Mouse (Mus musculus): ENCODE measurements around the gene Ifitm5. TPM values are rescaled to one million over a fixed set of nuclear protein-coding genes. Genes with fewer than 3 reads are reported as not detected.

The Ifitm5 gene
- polyA plus RNA-seq, 1 experiment, result 1.9 TPM

DNA sequence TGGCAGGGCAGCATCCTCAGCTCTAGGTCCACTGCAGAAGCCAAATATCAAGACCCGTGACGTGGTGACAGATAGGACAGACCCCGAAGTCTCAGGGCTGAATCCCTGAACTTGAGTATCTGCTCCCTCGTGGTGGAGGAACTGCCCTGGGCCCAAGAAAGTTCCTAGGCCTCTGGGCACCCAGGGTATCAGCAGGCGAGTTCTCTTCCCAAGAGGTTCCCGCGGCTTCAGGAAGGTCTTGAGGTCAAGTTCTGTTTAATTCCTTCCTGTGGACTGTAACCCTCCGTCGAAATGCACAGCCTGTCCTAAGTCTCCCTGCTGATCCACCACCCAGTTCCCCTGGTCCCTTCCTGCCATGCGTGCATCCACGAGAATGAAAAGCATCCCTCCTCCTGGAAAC, 3.0 kb upstream of the Ifitm5 start:
- TF ChIP-seq CTCF (IDR thresholded peaks at IDR 0.05; ENCODE audit: low read depth, low read length) (no peak), POLR2A (IDR thresholded peaks at IDR 0.05; ENCODE audit: borderline replicate concordance, low read depth, low read length) (no peak)
- Histone ChIP-seq H3K4me1 (ENCODE audit: control insufficient read depth, insufficient read depth, low read length) (peaks cover 43% of the 10 kb centered on the region), H3K27ac (ENCODE audit: insufficient read depth, low read depth, low read length) (peak overlapping the region; percentile 87), H3K4me3 (ENCODE audit: insufficient read depth, low read length) (peak overlapping the region; percentile 51)

DNA sequence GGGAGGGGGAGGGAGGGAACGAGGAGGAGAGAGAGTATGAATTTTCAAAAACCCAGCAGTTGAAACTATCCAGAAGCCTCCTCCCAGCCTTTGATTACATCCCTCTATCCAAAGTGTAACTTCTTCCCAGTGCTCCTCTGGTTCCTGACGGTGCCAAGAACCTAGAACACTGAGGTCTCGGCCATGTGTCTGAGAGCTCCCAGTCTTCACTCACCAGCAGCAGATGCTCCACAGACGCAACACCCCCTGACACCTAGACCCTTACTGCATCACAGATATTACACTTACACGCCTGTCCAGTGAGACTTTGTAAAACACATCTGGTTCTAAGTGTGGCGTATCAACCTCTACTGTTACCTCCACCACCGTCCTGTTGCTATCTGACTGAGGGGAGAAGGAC, 2.4 kb upstream of the Ifitm5 start:
- no peak for TF ChIP-seq CTCF (IDR thresholded peaks at IDR 0.05; ENCODE audit: low read depth, low read length)
- TF ChIP-seq POLR2A (IDR thresholded peaks at IDR 0.05; ENCODE audit: borderline replicate concordance, low read depth, low read length), result no peak
- Histone ChIP-seq H3K4me3 (ENCODE audit: insufficient read depth, low read length) (peak overlapping the region; percentile 51; the same call in 1 of the 2 replicates), H3K27ac (ENCODE audit: insufficient read depth, low read depth, low read length) (peak overlapping the region; percentile 87), H3K4me1 (ENCODE audit: control insufficient read depth, insufficient read depth, low read length) (peaks cover 50% of the 10 kb centered on the region)

DNA sequence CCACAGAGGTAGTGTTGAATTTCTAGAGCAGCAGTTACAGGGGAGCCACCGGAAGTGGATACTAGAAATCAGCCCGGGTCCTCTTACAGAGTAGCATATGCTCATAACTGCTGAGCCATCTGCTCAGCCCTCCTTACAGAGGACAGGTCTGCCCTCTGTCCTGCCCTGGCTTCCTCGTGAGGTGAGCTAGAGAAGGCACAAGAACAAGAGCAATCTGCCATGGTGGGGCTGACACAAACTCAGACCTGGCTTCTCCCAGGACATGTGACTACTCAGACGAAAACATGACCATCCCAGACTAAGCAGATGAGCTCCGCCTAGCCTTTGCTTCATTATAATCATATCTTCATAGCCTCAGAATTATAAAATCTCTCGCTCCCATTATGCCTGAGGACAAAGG, 1.7 kb upstream of the Ifitm5 start:
- Histone ChIP-seq H3K27ac (ENCODE audit: insufficient read depth, low read depth, low read length) (no peak overlapping the region), H3K4me3 (ENCODE audit: insufficient read depth, low read length) (no peak overlapping the region), H3K4me1 (ENCODE audit: control insufficient read depth, insufficient read depth, low read length) (peaks cover 52% of the 10 kb centered on the region)
- TF ChIP-seq POLR2A (IDR thresholded peaks at IDR 0.05; ENCODE audit: borderline replicate concordance, low read depth, low read length) (no peak), CTCF (IDR thresholded peaks at IDR 0.05; ENCODE audit: low read depth, low read length) (no peak)

DNA sequence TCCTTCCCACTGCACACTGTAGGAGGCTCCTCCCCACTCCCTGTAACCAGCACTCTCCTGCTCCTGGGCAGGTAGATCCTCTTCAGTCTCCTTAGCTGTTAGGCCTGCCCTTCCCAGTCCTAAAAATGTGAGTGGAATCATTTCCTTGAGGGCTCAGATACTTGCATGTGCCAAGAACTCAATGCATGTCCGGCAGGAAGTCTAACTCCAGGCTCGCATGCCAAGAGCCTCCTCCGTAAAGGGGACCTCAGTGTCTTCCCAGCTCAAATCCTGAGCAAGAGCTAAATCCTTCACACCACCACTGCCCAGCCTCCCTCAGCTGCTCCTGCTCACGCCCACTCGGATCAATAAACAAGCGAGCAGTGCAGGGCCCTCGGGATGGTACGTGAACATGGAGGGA, 960 bp upstream of the Ifitm5 start:
- H3K4me3 ChIP-seq (ENCODE audit: insufficient read depth, low read length), result no peak overlapping the region
- peaks cover 51% of the 10 kb centered on the region for H3K4me1 ChIP-seq (ENCODE audit: control insufficient read depth, insufficient read depth, low read length)
- TF ChIP-seq CTCF (IDR thresholded peaks at IDR 0.05; ENCODE audit: low read depth, low read length) (no peak), POLR2A (IDR thresholded peaks at IDR 0.05; ENCODE audit: borderline replicate concordance, low read depth, low read length) (no peak)
- H3K27ac ChIP-seq (ENCODE audit: insufficient read depth, low read depth, low read length), result no peak overlapping the region

DNA sequence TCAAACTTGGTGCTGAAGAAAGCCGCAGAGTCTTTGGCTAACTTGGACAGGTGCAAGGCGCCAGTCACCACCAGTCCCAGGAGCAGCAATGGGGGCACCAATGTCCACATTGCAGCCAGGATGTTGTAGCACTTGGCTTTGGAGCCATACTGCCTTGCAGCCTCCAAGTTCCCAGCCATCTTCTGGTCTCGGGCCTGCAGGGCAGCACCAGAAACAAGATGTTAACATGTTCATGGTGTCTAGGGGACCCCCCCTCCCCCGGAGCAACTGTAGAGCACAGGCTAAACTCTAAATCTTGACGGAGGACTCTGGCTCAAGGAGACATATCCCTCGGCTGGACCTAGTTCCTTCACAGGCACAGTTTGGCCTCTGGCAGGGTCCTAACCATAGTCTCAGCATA, 836 bp downstream of the Ifitm5 start:
- Histone ChIP-seq H3K4me1 (ENCODE audit: control insufficient read depth, insufficient read depth, low read length) (peaks cover 50% of the 10 kb centered on the region), H3K4me3 (ENCODE audit: insufficient read depth, low read length) (no peak overlapping the region), H3K27ac (ENCODE audit: insufficient read depth, low read depth, low read length) (no peak overlapping the region)
- TF ChIP-seq CTCF (IDR thresholded peaks at IDR 0.05; ENCODE audit: low read depth, low read length) (no peak), POLR2A (IDR thresholded peaks at IDR 0.05; ENCODE audit: borderline replicate concordance, low read depth, low read length) (no peak)

DNA sequence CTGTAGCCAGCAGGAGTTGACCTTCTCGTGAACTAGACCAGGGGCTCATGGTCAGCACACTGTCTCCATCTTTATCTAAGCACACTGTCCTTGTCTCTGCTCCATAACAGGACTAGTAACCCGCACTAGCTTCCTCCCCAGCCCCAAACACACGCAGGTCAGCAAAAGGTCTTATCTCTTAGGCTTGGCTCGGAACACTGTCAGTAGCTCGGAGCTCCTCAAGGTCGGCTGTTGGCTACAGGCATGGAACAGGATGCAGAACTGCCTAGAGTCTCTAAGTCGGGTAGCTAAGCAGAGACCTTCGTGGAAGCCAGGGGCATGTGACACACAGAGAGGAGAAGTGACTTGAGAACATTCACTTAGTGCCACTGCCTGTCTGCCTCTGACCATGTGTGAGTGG, 1.9 kb downstream of the Ifitm5 start:
- TF ChIP-seq CTCF (IDR thresholded peaks at IDR 0.05; ENCODE audit: low read depth, low read length) (no peak), POLR2A (IDR thresholded peaks at IDR 0.05; ENCODE audit: borderline replicate concordance, low read depth, low read length) (no peak)
- Histone ChIP-seq H3K4me1 (ENCODE audit: control insufficient read depth, insufficient read depth, low read length) (peaks cover 50% of the 10 kb centered on the region), H3K4me3 (ENCODE audit: insufficient read depth, low read length) (no peak overlapping the region), H3K27ac (ENCODE audit: insufficient read depth, low read depth, low read length) (no peak overlapping the region)

DNA sequence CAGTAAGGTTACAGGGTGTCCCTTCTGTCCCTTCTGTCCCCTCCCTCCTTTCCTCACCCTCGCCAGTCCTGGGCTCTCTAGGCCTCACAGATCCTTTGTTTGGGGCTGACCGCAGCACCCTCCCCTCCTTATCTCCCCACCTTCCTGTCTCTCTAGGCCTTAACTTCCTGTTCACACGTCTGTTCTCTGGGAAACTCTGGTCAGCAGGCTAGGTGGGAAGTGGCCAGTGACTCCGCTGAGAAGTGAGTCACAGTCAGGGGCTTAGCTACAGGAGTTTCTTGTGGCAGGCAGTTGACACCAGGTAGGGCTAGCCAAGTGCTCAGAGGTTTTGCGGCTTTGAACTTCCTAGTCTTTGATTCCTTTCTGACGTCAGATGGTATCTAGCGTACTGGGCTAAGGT, 3.1 kb downstream of the Ifitm5 start:
- Histone ChIP-seq H3K4me3 (ENCODE audit: insufficient read depth, low read length) (no peak overlapping the region), H3K4me1 (ENCODE audit: control insufficient read depth, insufficient read depth, low read length) (peaks cover 50% of the 10 kb centered on the region), H3K27ac (ENCODE audit: insufficient read depth, low read depth, low read length) (no peak overlapping the region)
- no peak for TF ChIP-seq POLR2A (IDR thresholded peaks at IDR 0.05; ENCODE audit: borderline replicate concordance, low read depth, low read length)
- TF ChIP-seq CTCF (IDR thresholded peaks at IDR 0.05; ENCODE audit: low read depth, low read length), result no peak

DNA sequence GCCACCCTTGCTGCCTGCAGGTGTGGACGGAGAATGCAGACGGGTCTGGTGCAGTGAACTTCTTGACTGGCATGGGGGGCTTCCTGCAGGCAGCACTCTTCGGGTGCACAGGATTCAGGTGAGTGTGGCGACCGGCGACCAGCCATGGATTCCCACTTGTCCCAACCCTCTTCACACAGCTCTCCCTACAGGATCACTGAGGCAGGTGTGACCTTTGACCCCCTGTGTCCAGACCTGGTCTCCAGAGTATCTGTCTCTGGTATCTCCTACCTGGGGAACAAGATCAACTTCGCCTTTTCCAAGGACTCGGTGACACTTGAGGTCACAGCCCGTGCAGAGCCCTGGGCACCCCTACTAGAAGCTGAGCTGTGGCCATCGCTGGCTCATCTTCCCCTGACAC, 3.8 kb downstream of the Ifitm5 start:
- TF ChIP-seq CTCF (IDR thresholded peaks at IDR 0.05; ENCODE audit: low read depth, low read length) (no peak), POLR2A (IDR thresholded peaks at IDR 0.05; ENCODE audit: borderline replicate concordance, low read depth, low read length) (no peak)
- Histone ChIP-seq H3K4me1 (ENCODE audit: control insufficient read depth, insufficient read depth, low read length) (peaks cover 45% of the 10 kb centered on the region), H3K4me3 (ENCODE audit: insufficient read depth, low read length) (no peak overlapping the region), H3K27ac (ENCODE audit: insufficient read depth, low read depth, low read length) (no peak overlapping the region)

DNA sequence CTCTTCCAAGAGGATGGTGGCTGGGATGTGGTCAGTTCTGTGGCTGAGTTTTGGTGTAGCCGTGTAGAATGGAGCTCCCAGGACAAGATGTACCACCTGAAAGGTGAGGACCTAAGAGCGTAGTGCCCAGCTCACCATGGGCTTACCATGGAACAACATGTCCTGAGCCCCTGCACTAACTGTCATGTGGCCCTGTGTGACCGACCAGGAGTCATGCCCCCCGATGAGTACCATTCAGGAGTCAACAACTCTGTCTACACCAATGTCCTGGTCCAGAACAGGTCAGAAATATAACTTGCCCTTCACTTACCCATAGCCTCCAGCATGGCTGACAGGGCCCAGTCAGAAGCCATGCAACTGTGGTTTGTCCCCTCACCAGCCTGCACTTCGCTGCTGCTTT, 4.8 kb downstream of the Ifitm5 start:
- Histone ChIP-seq H3K4me1 (ENCODE audit: control insufficient read depth, insufficient read depth, low read length) (peaks cover 42% of the 10 kb centered on the region), H3K4me3 (ENCODE audit: insufficient read depth, low read length) (no peak overlapping the region), H3K27ac (ENCODE audit: insufficient read depth, low read depth, low read length) (no peak overlapping the region)
- TF ChIP-seq CTCF (IDR thresholded peaks at IDR 0.05; ENCODE audit: low read depth, low read length), result no peak
- TF ChIP-seq POLR2A (IDR thresholded peaks at IDR 0.05; ENCODE audit: borderline replicate concordance, low read depth, low read length), result no peak

DNA sequence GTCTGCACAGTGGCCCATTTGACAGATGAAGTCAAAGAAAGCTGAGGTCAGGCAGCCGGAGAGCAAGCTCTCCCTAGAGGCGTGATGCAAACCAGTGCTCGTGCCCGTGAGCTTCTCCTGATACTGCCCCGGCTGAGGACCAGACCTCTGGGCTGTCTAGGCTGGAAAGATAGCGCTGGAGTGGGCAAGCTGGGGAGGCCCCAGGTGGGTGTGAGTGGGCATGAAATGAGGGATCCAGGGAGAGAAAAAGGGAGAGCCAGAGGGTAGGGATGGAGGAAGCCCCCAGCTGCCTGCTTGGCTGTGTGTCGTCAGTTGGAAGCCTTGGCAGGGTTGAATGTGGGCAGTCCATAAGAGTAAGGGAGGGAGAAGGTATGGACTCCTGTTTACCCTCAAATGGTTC, 5.9 kb downstream of the Ifitm5 start:
- peaks cover 42% of the 10 kb centered on the region for H3K4me1 ChIP-seq (ENCODE audit: control insufficient read depth, insufficient read depth, low read length)
- H3K27ac ChIP-seq (ENCODE audit: insufficient read depth, low read depth, low read length), result no peak overlapping the region
- H3K4me3 ChIP-seq (ENCODE audit: insufficient read depth, low read length), result no peak overlapping the region
- TF ChIP-seq POLR2A (IDR thresholded peaks at IDR 0.05; ENCODE audit: borderline replicate concordance, low read depth, low read length), result no peak
- no peak for TF ChIP-seq CTCF (IDR thresholded peaks at IDR 0.05; ENCODE audit: low read depth, low read length)

DNA sequence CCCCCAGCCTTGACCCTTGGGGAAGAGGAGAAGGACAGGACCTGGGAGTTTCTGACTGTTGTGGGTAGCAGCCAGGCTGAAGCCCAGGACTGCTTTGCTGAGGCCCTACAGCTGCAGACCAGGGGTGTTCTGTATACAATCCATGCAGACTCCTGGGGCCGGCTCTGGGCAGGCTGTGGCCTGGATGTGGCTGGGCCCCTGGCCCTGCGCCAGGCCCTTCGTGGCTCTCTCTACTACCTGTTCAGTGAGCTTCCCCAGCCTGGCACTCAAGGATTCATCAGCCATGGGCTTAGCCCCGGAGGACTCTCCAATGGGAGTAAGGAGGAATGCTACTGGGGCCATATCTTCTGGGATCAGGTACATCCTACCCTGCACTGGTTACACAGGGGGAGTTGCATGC, 6.7 kb downstream of the Ifitm5 start:
- no peak overlapping the region for H3K4me3 ChIP-seq (ENCODE audit: insufficient read depth, low read length)
- no peak for TF ChIP-seq POLR2A (IDR thresholded peaks at IDR 0.05; ENCODE audit: borderline replicate concordance, low read depth, low read length)
- no peak for TF ChIP-seq CTCF (IDR thresholded peaks at IDR 0.05; ENCODE audit: low read depth, low read length)
- no peak overlapping the region for H3K27ac ChIP-seq (ENCODE audit: insufficient read depth, low read depth, low read length)
- peaks cover 41% of the 10 kb centered on the region for H3K4me1 ChIP-seq (ENCODE audit: control insufficient read depth, insufficient read depth, low read length)

All from bone marrow macrophage, adult 2 months (primary cell).